Mouse (Mus musculus): Measurements from ENCODE around the gene 5730522E02Rik. TPM values are rescaled to one million over a fixed set of nuclear protein-coding genes. Genes with fewer than 3 reads are reported as not detected.

Gene 5730522E02Rik
- polyA plus RNA-seq, 1 experiment from 2014 or later: 13.4 TPM

GRCm38 (mm10) chr11:25767584-25768333 is 442.8 kb downstream of the 5730522E02Rik start:
- Histone ChIP-seq H3K4me2 (no peak overlapping the region), H3K27ac (replicated peaks) (no peak overlapping the region), H3K27me3 (no peaks in the 10 kb centered on the region), H3K9ac (no peak overlapping the region), H3K9me3 (no peaks in the 10 kb centered on the region), H3K4me3 (no peak overlapping the region), H3K36me3 (no peaks in the 10 kb centered on the region), H3K4me1 (replicated peaks) (peaks cover 15% of the 10 kb centered on the region)
- WGBS: 21% methylated on average over 5 of the region's 5 CpGs
- no peak for ATAC-seq (ENCODE audit: low read depth)

DNA sequence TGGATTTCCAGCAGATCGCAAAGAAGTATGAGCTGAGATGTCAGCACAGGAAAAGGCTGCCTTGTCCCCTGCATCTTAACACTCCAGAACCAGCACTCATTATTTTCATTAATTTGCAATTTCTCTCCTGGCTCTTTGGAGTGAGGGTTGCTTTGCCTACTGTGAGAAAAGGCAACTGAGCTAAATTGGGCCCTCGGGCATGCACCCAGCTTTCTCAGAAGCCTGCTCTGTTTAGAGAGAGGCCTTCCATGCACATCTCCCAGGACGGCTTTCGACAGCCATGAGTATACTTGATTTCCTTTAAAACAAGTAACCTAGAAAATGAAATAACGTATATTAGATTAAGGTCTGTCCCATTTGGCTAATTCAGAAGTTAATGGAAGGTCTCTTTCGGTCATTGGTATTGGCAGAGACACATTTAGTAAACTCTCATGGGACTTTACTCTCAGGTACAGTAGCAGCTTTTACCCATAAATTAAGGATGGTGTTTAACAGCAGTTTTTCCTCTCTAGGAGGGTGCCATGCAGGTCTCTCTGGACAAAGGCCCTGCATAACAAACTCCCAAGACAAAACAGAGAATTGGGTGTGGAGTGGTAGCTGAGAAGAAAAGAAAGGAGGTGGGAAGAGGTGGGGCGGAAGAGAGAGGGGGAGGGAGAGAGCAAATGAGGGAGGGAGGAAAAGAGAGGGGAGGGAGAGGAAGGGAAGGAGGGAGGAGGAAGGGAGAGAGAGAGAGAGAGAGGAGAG is 457.2 kb downstream of the 5730522E02Rik start:
- Histone ChIP-seq H3K27ac (replicated peaks) (no peak overlapping the region), H3K9me3 (no peaks in the 10 kb centered on the region), H3K36me3 (no peaks in the 10 kb centered on the region), H3K4me2 (no peak overlapping the region), H3K9ac (no peak overlapping the region), H3K4me3 (no peak overlapping the region), H3K27me3 (no peaks in the 10 kb centered on the region), H3K4me1 (replicated peaks) (peaks cover 3% of the 10 kb centered on the region; the same call in 1 of the 2 replicates)
- 59% methylated on average over 7 of the region's 7 CpGs for WGBS
- ATAC-seq (ENCODE audit: low read depth): no peak

- Histone ChIP-seq H3K4me2 (no peak overlapping the region), H3K4me1 (replicated peaks) (peaks cover 3% of the 10 kb centered on the region; the same call in 1 of the 2 replicates), H3K4me3 (no peak overlapping the region), H3K27me3 (no peaks in the 10 kb centered on the region), H3K9ac (no peak overlapping the region), H3K9me3 (no peaks in the 10 kb centered on the region), H3K27ac (replicated peaks) (no peak overlapping the region), H3K36me3 (no peaks in the 10 kb centered on the region)
- ATAC-seq (ENCODE audit: low read depth): no peak
- WGBS: 77% methylated on average over 3 of the region's 3 CpGs
Observed at GRCm38 (mm10) chr11:25752418-25752817, 458.1 kb downstream of the 5730522E02Rik start.

- H3K27ac ChIP-seq (replicated peaks): no peak overlapping the region
- no peak for ATAC-seq (ENCODE audit: low read depth)
- H3K9me3 ChIP-seq: no peaks in the 10 kb centered on the region
- no peak overlapping the region for H3K4me3 ChIP-seq
- no peaks in the 10 kb centered on the region for H3K27me3 ChIP-seq
- no peak overlapping the region for H3K4me2 ChIP-seq
- 0 out of 2 replicates have a peak, but pooled peaks cover 3% of the 10 kb centered on the region for H3K4me1 ChIP-seq (replicated peaks)
- 65% methylated on average over 6 of the region's 6 CpGs for WGBS
- no peaks in the 10 kb centered on the region for H3K36me3 ChIP-seq
- no peak overlapping the region for H3K9ac ChIP-seq
Observed at GRCm38 (mm10) chr11:25747098-25747862, 463.3 kb downstream of the 5730522E02Rik start.

DNA sequence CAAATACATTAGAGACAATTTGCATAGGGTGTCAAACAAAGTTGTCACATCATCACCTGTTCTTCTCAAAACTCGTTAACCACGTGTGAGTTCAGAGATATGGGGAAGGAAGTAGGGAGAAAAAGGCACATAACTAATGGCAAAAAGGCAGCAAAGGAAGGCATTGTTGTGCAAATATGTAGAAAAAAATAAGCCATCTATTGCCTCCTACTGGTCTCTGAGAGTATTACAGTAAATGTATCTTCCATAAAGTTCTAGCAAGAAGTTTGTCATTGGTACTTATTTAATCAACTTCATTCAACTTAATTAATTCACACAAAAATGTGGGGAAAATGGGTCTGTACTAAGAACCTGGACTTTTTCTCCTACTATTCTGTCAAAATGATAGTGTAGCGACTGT is 466.9 kb downstream of the 5730522E02Rik start:
- no peak overlapping the region for H3K4me2 ChIP-seq
- no peak overlapping the region for H3K27ac ChIP-seq (replicated peaks)
- H3K27me3 ChIP-seq: no peaks in the 10 kb centered on the region
- WGBS: 85% methylated on average over 3 of the region's 3 CpGs
- H3K4me3 ChIP-seq: no peak overlapping the region
- H3K9ac ChIP-seq: no peak overlapping the region
- no peaks in the 10 kb centered on the region for H3K9me3 ChIP-seq
- peaks cover 10% of the 10 kb centered on the region; the same call in 1 of the 2 replicates for H3K4me1 ChIP-seq (replicated peaks)
- H3K36me3 ChIP-seq: no peaks in the 10 kb centered on the region
- ATAC-seq (ENCODE audit: low read depth): no peak

GRCm38 (mm10) chr11:25737255-25737654 is 473.3 kb downstream of the 5730522E02Rik start:
- Histone ChIP-seq H3K9me3 (no peaks in the 10 kb centered on the region), H3K4me1 (replicated peaks) (peaks cover 10% of the 10 kb centered on the region; the same call in 1 of the 2 replicates), H3K4me3 (no peak overlapping the region), H3K9ac (no peak overlapping the region), H3K27me3 (no peaks in the 10 kb centered on the region), H3K36me3 (no peaks in the 10 kb centered on the region), H3K4me2 (no peak overlapping the region), H3K27ac (replicated peaks) (no peak overlapping the region)
- ATAC-seq (ENCODE audit: low read depth): no peak
- WGBS: 80% methylated on average over 5 of the region's 5 CpGs

- Histone ChIP-seq H3K4me2 (no peak overlapping the region), H3K27me3 (no peaks in the 10 kb centered on the region), H3K4me1 (replicated peaks) (no peaks in the 10 kb centered on the region), H3K9ac (no peak overlapping the region), H3K4me3 (no peak overlapping the region), H3K9me3 (no peaks in the 10 kb centered on the region), H3K27ac (replicated peaks) (no peak overlapping the region), H3K36me3 (no peaks in the 10 kb centered on the region)
- 71% methylated on average over 1 of the region's 1 CpGs for WGBS
- ATAC-seq (ENCODE audit: low read depth): no peak
Observed at GRCm38 (mm10) chr11:25729476-25729875, 481.1 kb downstream of the 5730522E02Rik start.

DNA sequence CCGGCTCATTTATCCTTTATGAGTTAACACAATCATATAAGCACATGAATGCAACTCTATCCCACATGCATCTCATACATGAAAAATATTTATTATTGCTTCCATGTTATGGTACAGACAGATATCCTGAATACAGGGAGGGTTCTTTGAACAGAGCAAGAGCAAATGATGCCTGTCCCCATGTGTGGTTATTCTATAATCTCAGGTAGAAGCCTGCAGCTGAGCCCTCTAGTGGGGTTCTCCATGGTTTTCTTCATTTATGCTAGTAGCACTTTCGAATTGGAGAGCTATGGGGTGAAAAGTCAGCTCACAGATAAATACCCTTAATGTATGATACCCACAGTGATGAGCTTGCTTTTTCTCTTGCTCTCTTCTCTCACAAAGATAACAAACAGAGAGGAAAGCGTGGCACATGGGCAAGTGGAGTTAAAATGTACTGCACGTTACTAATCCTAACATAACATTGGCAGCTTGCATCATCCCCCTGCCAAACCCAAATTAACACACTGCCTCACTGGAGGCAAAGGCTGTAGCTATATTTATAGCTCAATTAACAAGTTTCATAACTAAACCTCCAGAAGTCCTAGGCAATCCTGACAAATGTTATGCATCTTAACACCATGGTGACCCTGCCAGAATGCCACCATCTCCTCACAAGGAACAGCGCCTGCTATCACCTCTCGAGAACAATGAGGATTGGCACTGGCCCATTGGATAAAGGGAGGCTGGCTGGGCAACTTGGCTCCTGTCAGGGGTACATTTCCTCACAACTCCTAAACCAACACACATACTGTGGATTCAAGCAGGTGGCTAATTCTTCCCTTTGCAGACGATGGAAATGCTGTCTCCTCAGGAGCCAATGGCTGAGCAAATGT is 494.9 kb downstream of the 5730522E02Rik start:
- WGBS: 83% methylated on average over 7 of the region's 7 CpGs

GRCm38 (mm10) chr11:25710559-25710958 is 500.0 kb downstream of the 5730522E02Rik start:
- Histone ChIP-seq H3K9ac (no peak overlapping the region), H3K27me3 (no peaks in the 10 kb centered on the region), H3K4me2 (no peak overlapping the region), H3K9me3 (no peaks in the 10 kb centered on the region), H3K27ac (replicated peaks) (no peak overlapping the region), H3K36me3 (no peaks in the 10 kb centered on the region), H3K4me1 (replicated peaks) (no peaks in the 10 kb centered on the region), H3K4me3 (no peak overlapping the region)
- no peak for ATAC-seq (ENCODE audit: low read depth)
- WGBS: 86% methylated on average over 2 of the region's 2 CpGs

More for the DNA sequence above, 494.9 kb downstream of the 5730522E02Rik start:
- H3K27me3 ChIP-seq: no peaks in the 10 kb centered on the region
- no peaks in the 10 kb centered on the region for H3K4me1 ChIP-seq (replicated peaks)
- no peak overlapping the region for H3K4me3 ChIP-seq
- H3K9ac ChIP-seq: no peak overlapping the region
- H3K9me3 ChIP-seq: no peaks in the 10 kb centered on the region
- H3K36me3 ChIP-seq: no peaks in the 10 kb centered on the region
- ATAC-seq (ENCODE audit: low read depth): no peak
- no peak overlapping the region for H3K4me2 ChIP-seq
- H3K27ac ChIP-seq (replicated peaks): no peak overlapping the region

DNA sequence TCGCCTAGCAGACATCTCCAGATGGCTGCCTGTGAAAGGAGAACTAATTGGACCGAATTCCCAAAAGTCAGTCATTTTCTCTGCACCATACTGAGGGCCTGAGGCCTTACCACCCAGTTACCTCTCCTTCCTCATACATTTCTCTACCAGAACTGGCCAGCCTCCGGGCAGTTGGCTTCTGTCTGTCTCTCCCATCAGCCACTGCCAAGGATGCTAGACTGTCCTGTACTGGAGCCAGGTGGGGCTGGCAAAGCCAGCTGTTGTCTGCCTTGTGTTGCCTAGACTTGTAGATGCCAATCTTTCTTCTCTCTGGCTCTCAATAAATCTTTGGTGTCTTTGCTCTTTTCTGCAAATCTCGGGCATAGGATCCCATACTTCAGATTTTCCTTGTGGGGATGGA is 500.7 kb downstream of the 5730522E02Rik start:
- Histone ChIP-seq H3K27ac (replicated peaks) (no peak overlapping the region), H3K9me3 (no peaks in the 10 kb centered on the region), H3K4me1 (replicated peaks) (peaks cover 3% of the 10 kb centered on the region), H3K4me2 (no peak overlapping the region), H3K27me3 (no peaks in the 10 kb centered on the region), H3K9ac (no peak overlapping the region), H3K36me3 (no peaks in the 10 kb centered on the region), H3K4me3 (no peak overlapping the region)
- no peak for ATAC-seq (ENCODE audit: low read depth)
- WGBS: 68% methylated on average over 4 of the region's 4 CpGs
